Mouse (Mus musculus): Measurements from ENCODE around the gene Tnni2. TPM values are rescaled to one million over a fixed set of nuclear protein-coding genes. Genes with fewer than 3 reads are reported as not detected.

The Tnni2 gene
- polyA plus RNA-seq, 1 experiment from 2014 or later, result 3.7 TPM

- H3K27me3 ChIP-seq (replicated peaks; ENCODE audit: control insufficient read depth, insufficient read depth, low read length), result peaks cover 9% of the 10 kb centered on the region; the same call in 1 of the 2 replicates
- H3K36me3 ChIP-seq (ENCODE audit: control insufficient read depth, insufficient read depth, low read length), result no peaks in the 10 kb centered on the region
- H3K4me3 ChIP-seq (ENCODE audit: low read depth, low read length), result no peak overlapping the region
- H3K9me3 ChIP-seq (ENCODE audit: control insufficient read depth, low read length), result no peaks in the 10 kb centered on the region
- H3K9ac ChIP-seq (ENCODE audit: low read depth, low read length), result no peak overlapping the region
- no peak for ATAC-seq (replicated peaks; ENCODE audit: low FRiP score)
- peak overlapping the region; percentile 46; the same call in 1 of the 2 replicates for H3K27ac ChIP-seq (ENCODE audit: low read depth, low read length)
- no peak for DNase-seq (ENCODE audit: low spot score)
- no peak overlapping the region for H3K4me2 ChIP-seq
- H3K4me1 ChIP-seq (replicated peaks; ENCODE audit: control insufficient read depth, insufficient read depth, low read length), result peaks cover 19% of the 10 kb centered on the region
- 69% methylated on average over 8 of the region's 8 CpGs for WGBS
These were observed 45.1 kb downstream of the Tnni2 start for GRCm38 (mm10) chr7:142486751-142487162.

- H3K9ac ChIP-seq (ENCODE audit: low read depth, low read length), result no peak overlapping the region
- ATAC-seq (replicated peaks; ENCODE audit: low FRiP score) (peak; percentile 24; the same call in 1 of the 2 replicates), DNase-seq (ENCODE audit: low spot score) (peak; percentile 54)
- no peaks in the 10 kb centered on the region for H3K9me3 ChIP-seq (ENCODE audit: control insufficient read depth, low read length)
- H3K4me2 ChIP-seq, result no peak overlapping the region
- H3K4me1 ChIP-seq (replicated peaks; ENCODE audit: control insufficient read depth, insufficient read depth, low read length), result peaks cover 13% of the 10 kb centered on the region
- H3K4me3 ChIP-seq (ENCODE audit: low read depth, low read length), result no peak overlapping the region
- 35% methylated on average over 9 of the region's 9 CpGs for whole genome bisulfite sequencing
- H3K27me3 ChIP-seq (replicated peaks; ENCODE audit: control insufficient read depth, insufficient read depth, low read length), result 0 out of 2 replicates have a peak, but pooled peaks cover 5% of the 10 kb centered on the region
- no peaks in the 10 kb centered on the region for H3K36me3 ChIP-seq (ENCODE audit: control insufficient read depth, insufficient read depth, low read length)
- no peak overlapping the region for H3K27ac ChIP-seq (ENCODE audit: low read depth, low read length)
These were observed 45.8 kb downstream of the Tnni2 start for GRCm38 (mm10) chr7:142487341-142487859.

DNA sequence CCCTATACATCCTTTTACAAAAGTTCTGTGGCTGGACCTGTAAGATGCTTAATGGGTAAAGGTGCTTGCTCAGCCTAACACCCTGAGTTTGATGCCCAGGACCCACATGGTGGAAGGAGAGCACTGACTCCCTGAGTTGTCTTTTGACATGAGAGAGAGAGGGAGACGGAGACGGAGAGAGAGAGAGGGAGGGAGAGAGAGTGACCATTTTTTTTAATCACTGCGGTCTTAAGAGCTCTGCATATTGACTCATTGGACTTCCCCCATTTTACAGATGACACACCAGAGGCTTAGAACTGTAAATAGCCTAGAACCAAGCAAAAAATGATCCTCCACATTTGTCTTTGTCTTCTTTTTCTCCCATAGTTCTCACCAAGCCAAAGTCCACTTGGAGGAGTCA is 46.4 kb downstream of the Tnni2 start:
- peaks cover 6% of the 10 kb centered on the region for H3K4me1 ChIP-seq (replicated peaks; ENCODE audit: control insufficient read depth, insufficient read depth, low read length)
- H3K27ac ChIP-seq (ENCODE audit: low read depth, low read length), result no peak overlapping the region
- WGBS, result 71% methylated on average over 3 of the region's 3 CpGs
- ATAC-seq (replicated peaks; ENCODE audit: low FRiP score) (no peak), DNase-seq (ENCODE audit: low spot score) (no peak)
- no peaks in the 10 kb centered on the region for H3K36me3 ChIP-seq (ENCODE audit: control insufficient read depth, insufficient read depth, low read length)
- no peak overlapping the region for H3K9ac ChIP-seq (ENCODE audit: low read depth, low read length)
- H3K4me3 ChIP-seq (ENCODE audit: low read depth, low read length), result no peak overlapping the region
- 0 out of 2 replicates have a peak, but pooled peaks cover 5% of the 10 kb centered on the region for H3K27me3 ChIP-seq (replicated peaks; ENCODE audit: control insufficient read depth, insufficient read depth, low read length)
- no peak overlapping the region for H3K4me2 ChIP-seq
- H3K9me3 ChIP-seq (ENCODE audit: control insufficient read depth, low read length), result no peaks in the 10 kb centered on the region

- ATAC-seq (replicated peaks; ENCODE audit: low FRiP score) (no peak), DNase-seq (ENCODE audit: low spot score) (no peak)
- no peak overlapping the region for H3K4me2 ChIP-seq
- no peak overlapping the region for H3K9ac ChIP-seq (ENCODE audit: low read depth, low read length)
- no peak overlapping the region for H3K4me3 ChIP-seq (ENCODE audit: low read depth, low read length)
- no peaks in the 10 kb centered on the region for H3K27me3 ChIP-seq (replicated peaks; ENCODE audit: control insufficient read depth, insufficient read depth, low read length)
- H3K36me3 ChIP-seq (ENCODE audit: control insufficient read depth, insufficient read depth, low read length), result no peaks in the 10 kb centered on the region
- H3K27ac ChIP-seq (ENCODE audit: low read depth, low read length), result no peak overlapping the region
- H3K4me1 ChIP-seq (replicated peaks; ENCODE audit: control insufficient read depth, insufficient read depth, low read length), result no peaks in the 10 kb centered on the region
- 72% methylated on average over 8 of the region's 8 CpGs for WGBS
- no peaks in the 10 kb centered on the region for H3K9me3 ChIP-seq (ENCODE audit: control insufficient read depth, low read length)
These were observed 51.9 kb downstream of the Tnni2 start for GRCm38 (mm10) chr7:142493535-142493934.

Other genes starting within 250 kb of the Tnni2 start
- not detected in 2 replicates for gene Krtap5-3, start 240.4 kb upstream of the Tnni2 start, polyA plus RNA-seq (2014; fragmentation: Nextera tagmentation; extraction: Ambion mirVana)
- gene Gm7579, start 229.9 kb upstream of the Tnni2 start, polyA plus RNA-seq (2014; fragmentation: Nextera tagmentation; extraction: Ambion mirVana), result not detected in 2 replicates
- gene Krtap5-5, start 211.8 kb upstream of the Tnni2 start, polyA plus RNA-seq (2014; fragmentation: Nextera tagmentation; extraction: Ambion mirVana), result not detected in 2 replicates
- gene Gm40460, start 200.7 kb upstream of the Tnni2 start, polyA plus RNA-seq (2014; fragmentation: Nextera tagmentation; extraction: Ambion mirVana), result not detected in 2 replicates
- not detected in 2 replicates for gene Gm2431, start 183.5 kb upstream of the Tnni2 start, polyA plus RNA-seq (2014; fragmentation: Nextera tagmentation; extraction: Ambion mirVana)
- not detected in 2 replicates for gene Gm4559, start 167.4 kb upstream of the Tnni2 start, polyA plus RNA-seq (2014; fragmentation: Nextera tagmentation; extraction: Ambion mirVana)
- gene Krtap5-1, start 144.7 kb upstream of the Tnni2 start, polyA plus RNA-seq (2014; fragmentation: Nextera tagmentation; extraction: Ambion mirVana), result not detected in 2 replicates
- not detected in 2 replicates for gene Krtap5-4, start 138.3 kb upstream of the Tnni2 start, polyA plus RNA-seq (2014; fragmentation: Nextera tagmentation; extraction: Ambion mirVana)
- gene Ifitm10, start 68.1 kb upstream of the Tnni2 start, polyA plus RNA-seq (2014; fragmentation: Nextera tagmentation; extraction: Ambion mirVana), result 1.8 and 2.4 TPM in 2 replicates
- not detected in 2 replicates for gene Gm49369, start 59.1 kb upstream of the Tnni2 start, polyA plus RNA-seq (2014; fragmentation: Nextera tagmentation; extraction: Ambion mirVana)
- gene Ctsd, start 53.8 kb upstream of the Tnni2 start, polyA plus RNA-seq (2014; fragmentation: Nextera tagmentation; extraction: Ambion mirVana), result 316 and 340 TPM in 2 replicates
- 0.41 and 0.42 TPM in 2 replicates for gene Syt8, start 7.0 kb upstream of the Tnni2 start, polyA plus RNA-seq (2014; fragmentation: Nextera tagmentation; extraction: Ambion mirVana)
- 19.2 and 20.7 TPM in 2 replicates for gene Lsp1, start 19.0 kb downstream of the Tnni2 start, polyA plus RNA-seq (2014; fragmentation: Nextera tagmentation; extraction: Ambion mirVana)
- gene Tnnt3, start 57.0 kb downstream of the Tnni2 start, polyA plus RNA-seq (2014; fragmentation: Nextera tagmentation; extraction: Ambion mirVana), result 1.5 and 2.4 TPM in 2 replicates
- gene Mrpl23, start 90.9 kb downstream of the Tnni2 start, polyA plus RNA-seq (2014; fragmentation: Nextera tagmentation; extraction: Ambion mirVana), result 20.8 and 22.2 TPM in 2 replicates
- 390 and 480 TPM in 2 replicates for gene Igf2, start 225.0 kb downstream of the Tnni2 start, polyA plus RNA-seq (2014; fragmentation: Nextera tagmentation; extraction: Ambion mirVana)
- not detected in 2 replicates for gene Gm49394, start 228.1 kb downstream of the Tnni2 start, polyA plus RNA-seq (2014; fragmentation: Nextera tagmentation; extraction: Ambion mirVana)

Measured in liver, embryonic 11.5 days (tissue).